Mouse (Mus musculus): ENCODE measurements at regions not wholly inside any gene's neighbourhood (a gene's known extent, or its start where the extent isn't known, plus 50 kb on each side); places are given as distances from the start of the nearest gene placed in this dataset.
"Not testable (repeated sequence)": the region's sequence is repeated elsewhere in the genome, so short reads cannot be mapped to it uniquely, and the experiment has no call there.

GRCm38 (mm10) chr8:78065890-78066493 is 147.1 kb upstream of the Ttc29 start:
- DNase-seq (ENCODE audit: low spot score in 2 of 2) = no peak

GRCm38 (mm10) chr8:78068087-78068910 is 144.8 kb upstream of the Ttc29 start:
- DNase-seq (ENCODE audit: low spot score in 2 of 2) = no peak

GRCm38 (mm10) chr8:78073821-78074220 is 139.3 kb upstream of the Ttc29 start:
- DNase-seq (ENCODE audit: low spot score in 2 of 2) = no peak

GRCm38 (mm10) chr8:78077122-78077521 is 136.0 kb upstream of the Ttc29 start:
- DNase-seq (ENCODE audit: low spot score in 2 of 2) = no peak

DNA sequence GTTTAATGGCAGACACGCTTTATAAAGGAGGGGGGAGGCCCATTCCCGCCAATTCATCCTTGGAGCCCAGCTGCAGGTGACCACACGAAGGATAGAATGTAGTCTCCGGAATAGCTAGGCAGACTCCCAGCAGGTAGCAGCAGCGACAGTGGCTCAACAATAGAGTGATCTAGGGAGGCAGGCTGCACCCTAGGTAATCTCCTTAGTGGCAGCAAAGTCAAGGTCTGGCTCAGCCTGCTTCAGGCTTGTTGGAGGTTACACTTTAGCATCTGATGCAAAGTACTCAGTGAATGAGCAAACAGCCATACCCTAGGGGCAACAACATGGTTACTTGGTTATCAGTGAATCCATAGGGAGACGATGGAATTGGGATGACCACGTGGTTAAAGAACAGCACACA is 131.7 kb upstream of the Ttc29 start:
- not testable (repeated sequence) for DNase-seq (ENCODE audit: low spot score in 2 of 2)

DNA sequence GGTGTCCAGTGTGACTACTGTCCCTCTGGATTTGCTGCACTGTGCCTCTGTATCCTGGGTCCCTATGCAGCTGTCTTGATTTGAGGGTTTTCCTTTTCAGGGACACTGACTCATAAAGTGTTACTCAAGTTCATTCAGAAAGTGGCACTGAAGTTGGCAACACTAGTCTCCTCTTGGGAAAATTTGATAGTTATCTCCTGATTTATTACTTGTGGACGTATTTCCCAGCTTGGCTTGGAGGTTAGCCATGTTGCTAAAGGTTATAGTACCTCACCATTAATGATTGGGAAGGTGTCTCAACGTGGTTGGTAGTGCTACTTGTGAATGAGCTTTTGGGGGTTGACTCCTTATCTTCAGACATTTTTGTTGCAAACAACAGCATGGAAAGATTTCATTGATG is 130.1 kb upstream of the Ttc29 start:
- DNase-seq (ENCODE audit: low spot score in 2 of 2) = no peak

DNA sequence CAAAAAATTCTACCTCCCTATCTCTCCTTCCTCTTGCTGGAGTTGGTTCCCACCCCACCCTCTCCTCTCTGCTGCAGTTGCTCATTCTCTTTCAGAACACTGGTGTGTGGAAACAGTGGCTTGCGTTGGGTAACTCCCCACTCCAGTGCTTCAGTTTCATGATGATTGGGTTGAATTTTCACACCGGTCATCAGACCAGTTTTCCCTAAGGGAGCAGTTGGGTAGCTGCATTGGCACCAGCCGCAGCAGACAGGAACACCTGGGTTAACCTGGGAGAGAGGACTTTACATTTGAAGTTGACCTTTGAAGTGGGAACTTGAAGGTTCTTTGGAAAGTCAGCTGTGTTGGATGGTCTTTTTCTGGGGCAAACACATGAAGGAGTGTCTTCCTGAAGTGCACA is 126.7 kb upstream of the Ttc29 start:
- DNase-seq (ENCODE audit: low spot score in 2 of 2) = no peak

DNA sequence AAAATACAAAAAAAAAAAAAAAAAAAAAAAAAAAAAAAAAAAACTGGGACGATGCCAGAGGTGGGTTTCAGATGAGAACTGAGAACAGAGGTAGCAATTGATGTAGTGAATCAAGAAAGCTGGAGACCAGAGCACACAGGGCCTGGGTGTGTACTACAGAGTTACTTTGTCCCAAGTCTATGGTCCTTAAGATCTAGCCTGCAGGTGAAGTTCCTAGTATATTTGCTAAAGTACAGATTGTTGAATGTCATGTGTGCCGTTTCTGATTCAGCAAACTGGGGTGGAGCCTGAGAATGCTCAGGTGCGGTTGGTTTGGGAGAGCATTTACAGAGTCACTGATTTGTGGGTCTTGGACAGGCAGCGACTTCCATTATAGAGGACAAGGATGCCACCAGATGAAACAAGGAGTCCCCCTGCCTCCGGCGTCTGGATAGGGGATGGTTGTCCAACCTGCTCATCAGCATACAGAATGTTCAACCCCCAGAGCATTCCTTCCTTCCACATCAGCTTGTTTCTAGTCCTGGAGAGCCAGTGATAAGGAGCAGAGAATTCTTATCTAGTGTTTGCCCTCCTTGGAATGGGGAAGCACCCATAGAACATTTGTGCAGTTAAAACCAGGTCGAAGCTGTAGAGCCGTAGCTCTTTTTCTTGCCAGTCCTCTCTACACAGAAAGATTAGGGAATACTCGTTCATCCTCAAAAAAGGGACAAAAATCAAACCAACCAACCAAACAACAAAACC is 122.5 kb upstream of the Ttc29 start:
- no peak for DNase-seq (ENCODE audit: low spot score in 2 of 2)

DNA sequence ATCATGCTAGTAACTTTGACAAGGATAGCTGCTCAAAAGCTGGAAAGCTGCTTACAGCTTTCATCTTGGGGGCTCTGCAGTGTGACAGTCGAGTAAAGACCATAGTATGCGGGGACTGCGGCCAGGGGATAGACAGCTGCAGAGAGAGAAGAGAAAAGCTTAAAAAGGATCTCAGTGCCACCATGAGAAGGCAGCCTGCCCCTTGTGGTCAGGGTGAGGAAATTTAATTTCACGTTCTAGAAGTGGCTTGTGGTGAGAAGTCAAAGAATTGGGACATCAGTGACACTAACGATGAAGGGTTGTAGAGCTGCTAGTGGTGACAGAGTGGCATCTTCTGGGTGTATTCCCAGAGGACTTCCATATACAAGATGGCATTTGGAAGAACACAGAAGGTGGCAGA is 116.7 kb upstream of the Ttc29 start:
- DNase-seq (ENCODE audit: low spot score in 2 of 2) = no peak

DNA sequence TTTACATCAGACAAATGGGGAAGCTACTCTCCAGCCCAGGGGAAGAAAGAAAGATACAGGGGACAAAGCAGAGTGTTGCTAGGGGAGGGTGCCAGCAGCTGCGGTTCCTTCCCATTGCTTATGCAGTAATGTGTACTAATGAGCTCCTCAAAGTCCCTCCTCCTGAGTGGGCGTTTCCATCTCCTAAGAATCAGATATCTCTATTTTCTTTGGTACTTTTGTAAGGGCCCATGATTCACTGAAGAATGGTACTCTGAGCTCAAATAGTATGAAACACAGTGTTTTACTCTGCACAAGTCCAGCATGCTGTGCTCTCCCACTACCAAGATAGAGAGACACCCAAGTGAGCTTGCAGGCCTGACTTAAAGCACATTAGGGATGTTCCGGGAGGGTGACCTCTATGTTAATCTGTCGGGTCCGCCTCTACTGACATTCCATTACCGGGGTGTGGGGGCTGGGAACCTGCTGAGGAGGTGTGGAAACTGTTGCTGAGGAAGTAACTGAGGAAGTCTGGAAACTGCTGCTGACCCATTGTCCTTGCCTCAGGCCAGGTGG is 114.8 kb upstream of the Ttc29 start:
- no peak for DNase-seq (ENCODE audit: low spot score in 2 of 2)

DNA sequence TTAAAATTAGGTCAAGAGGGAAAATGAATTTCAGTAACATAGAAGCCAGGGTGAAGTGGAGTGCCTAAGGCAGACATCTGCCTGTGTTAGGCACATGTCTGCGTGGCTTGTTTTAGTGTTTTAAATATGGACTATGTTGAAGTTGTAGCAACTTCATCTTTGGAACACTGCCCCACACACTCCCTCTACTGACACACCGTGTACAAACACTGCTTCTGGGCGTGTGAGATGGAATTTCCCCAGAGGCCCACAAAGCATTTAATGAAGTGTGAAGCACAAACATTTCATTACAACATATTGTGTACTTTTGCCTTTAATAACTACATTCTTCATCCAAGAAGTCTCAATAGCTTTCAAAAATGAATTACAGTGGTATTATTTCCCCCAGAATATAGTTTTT is 114.0 kb upstream of the Ttc29 start:
- no peak for DNase-seq (ENCODE audit: low spot score in 2 of 2)

GRCm38 (mm10) chr8:78107339-78107738 is 105.8 kb upstream of the Ttc29 start:
- DNase-seq (ENCODE audit: low spot score in 2 of 2) = no peak

GRCm38 (mm10) chr8:78110003-78110649 is 103.0 kb upstream of the Ttc29 start:
- no peak for DNase-seq (ENCODE audit: low spot score in 2 of 2)

- no peak for DNase-seq (ENCODE audit: low spot score in 2 of 2)
These were observed 100.0 kb upstream of the Ttc29 start for GRCm38 (mm10) chr8:78113105-78113504.

DNA sequence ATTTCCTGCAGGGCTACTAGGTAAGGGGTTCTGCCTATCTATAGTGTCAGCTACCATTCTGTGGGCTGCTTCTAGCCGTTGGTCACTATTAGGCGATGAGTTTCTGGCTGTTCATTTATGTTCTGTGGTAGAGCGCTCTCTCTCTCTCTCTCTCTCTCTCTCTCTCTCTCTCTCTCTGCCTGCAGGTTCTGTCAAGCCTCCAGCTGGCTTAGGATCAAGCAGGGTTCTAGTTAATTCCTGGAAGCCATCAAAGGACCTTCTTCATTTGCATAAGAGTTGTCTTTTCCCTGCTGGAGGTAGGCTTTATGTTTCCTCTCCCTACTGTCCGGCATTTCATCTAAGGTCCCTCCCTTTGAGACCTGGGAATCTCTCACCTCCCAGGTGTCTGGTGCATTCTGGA is 98.6 kb upstream of the Ttc29 start:
- no peak for DNase-seq (ENCODE audit: low spot score in 2 of 2)

DNA sequence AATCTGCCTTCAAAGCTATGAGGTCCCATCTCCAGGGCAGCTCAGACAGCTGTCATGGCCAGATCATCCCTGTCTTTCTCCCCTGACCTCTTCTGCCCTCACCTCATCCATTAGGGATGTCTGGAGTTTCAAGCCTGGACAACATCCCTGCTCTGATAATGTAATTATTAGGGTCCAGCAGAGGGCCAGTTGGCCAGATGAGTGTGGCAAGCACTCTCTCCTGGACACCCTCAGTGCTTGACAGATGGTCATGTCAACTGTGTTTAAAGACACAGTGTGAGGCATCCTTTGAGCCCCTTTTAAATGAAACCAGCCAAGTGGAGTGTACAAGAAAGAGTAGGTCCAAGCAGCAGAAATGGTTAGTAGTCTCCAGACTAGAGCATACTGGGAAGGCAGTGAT is 95.9 kb upstream of the Ttc29 start:
- DNase-seq (ENCODE audit: low spot score in 2 of 2) = no peak

- DNase-seq (ENCODE audit: low spot score in 2 of 2) = no peak
These were observed 94.6 kb upstream of the Ttc29 start for GRCm38 (mm10) chr8:78118493-78118892.

DNA sequence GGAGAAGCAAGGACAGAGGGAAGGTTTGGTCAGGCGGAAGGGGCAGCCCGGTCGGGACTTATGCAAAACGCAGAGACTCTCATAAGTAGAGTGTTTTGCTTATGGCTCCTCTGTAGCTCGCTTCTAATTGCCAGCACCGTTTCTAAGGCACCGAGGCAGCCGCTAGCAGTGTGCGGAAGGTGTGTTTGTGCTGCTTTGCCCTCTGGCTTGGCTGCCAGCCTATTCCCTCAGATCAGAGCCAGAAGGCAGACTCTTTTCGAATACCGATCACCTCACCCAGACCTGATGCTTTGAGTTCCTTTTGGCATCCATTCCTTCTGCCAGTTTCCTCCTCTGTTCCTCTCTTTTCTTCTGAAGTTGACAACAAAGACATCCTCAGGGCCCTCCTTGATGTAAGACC is 93.4 kb upstream of the Ttc29 start:
- DNase-seq (ENCODE audit: low spot score in 2 of 2) = peak in 1 of 2 experiments; percentile 32

GRCm38 (mm10) chr8:78124248-78124647 is 88.8 kb upstream of the Ttc29 start:
- DNase-seq (ENCODE audit: low spot score in 2 of 2) = no peak

DNA sequence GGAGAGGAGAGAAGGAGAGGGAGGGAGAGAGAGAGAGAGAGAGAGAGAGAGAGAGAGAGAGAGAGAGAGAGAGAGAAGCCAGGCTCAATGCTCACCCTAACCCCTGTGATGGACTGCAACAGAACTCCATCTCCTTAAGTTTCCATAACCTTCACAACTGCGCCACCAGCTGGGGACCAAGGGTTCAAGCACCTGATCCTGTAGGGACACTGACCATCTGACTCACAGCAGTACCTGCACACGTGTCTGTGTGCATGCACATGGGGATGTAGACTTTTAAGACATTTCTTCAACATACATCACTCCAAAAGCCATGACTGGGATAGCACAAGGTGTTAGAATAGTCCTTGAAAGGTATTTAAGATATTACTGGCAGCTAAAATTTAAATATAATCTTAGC is 85.2 kb upstream of the Ttc29 start:
- no peak for DNase-seq (ENCODE audit: low spot score in 2 of 2)

- DNase-seq (ENCODE audit: low spot score in 2 of 2) = no peak
These were observed 84.0 kb upstream of the Ttc29 start for GRCm38 (mm10) chr8:78129061-78129460.
